Mouse (Mus musculus) 3T3-L1 (cell line): ENCODE measurements around the gene Vmn2r-ps159.
"Not testable (repeated sequence)": the region's sequence is repeated elsewhere in the genome, so short reads cannot be mapped to it uniquely, and the experiment has no call there.

Experiments
- DNase-seq: peaks from one replicate; pipeline ENCODE4 v3.0.0-alpha.2; 2015; ENCODE audit warnings: low read depth, low spot score

Gene Vmn2r-ps159

GRCm38 (mm10) chr4:156330803-156331202, at the start of gene Vmn2r-ps159:
Gene Vmn2r-ps159, plus strand, starts transcription at chr4:156331103.
- DNase-seq: not testable (repeated sequence)

GRCm38 (mm10) chr4:156341601-156342504, 10.9 kb downstream of the Vmn2r-ps159 start:
- not testable (repeated sequence) for DNase-seq

- DNase-seq: no peak
These were observed 11.8 kb downstream of the Vmn2r-ps159 start for GRCm38 (mm10) chr4:156342569-156343325.

- DNase-seq: no peak
These were observed 12.4 kb downstream of the Vmn2r-ps159 start for GRCm38 (mm10) chr4:156343332-156343731.

- not testable (repeated sequence) for DNase-seq
These were observed 26.0 kb downstream of the Vmn2r-ps159 start for GRCm38 (mm10) chr4:156356756-156357437.
